Mouse (Mus musculus) neural tube, embryonic 14.5 days (tissue): ENCODE data around the gene Slc24a1. TPM values are rescaled to one million over a fixed set of nuclear protein-coding genes. Genes with fewer than 3 reads are reported as not detected.

ENCODE experiments used
- ATAC-seq: fragments of 200-750 bp; cut with Nextera tagmentation; 2 replicates; pipeline ENCODE4 v1.8.0; 2017; ENCODE audit warnings: low read depth, mild to moderate bottlenecking, moderate TSS enrichment, moderate library complexity
- H3K27ac ChIP-seq: fragments of 300-500 bp; sonication (generic); 2 replicates; pipeline ENCODE4 v1.5.1; 2014; ENCODE audit warnings: low read depth, mild to moderate bottlenecking, control low read depth, low read length, moderate library complexity, mixed read lengths
- H3K27me3 ChIP-seq: fragments of 300-500 bp; sonication (generic); 2 replicates; pipeline ENCODE4 v1.6.1; 2014; ENCODE audit warnings: low read length; ENCODE audit not compliant: control insufficient read depth, insufficient read depth
- H3K36me3 ChIP-seq: fragments of 300-500 bp; sonication (generic); 2 replicates; pipeline ENCODE4 v1.6.1; 2014; ENCODE audit warnings: low read length, mixed read lengths; ENCODE audit not compliant: control insufficient read depth, insufficient read depth
- H3K4me1 ChIP-seq: fragments of 300-500 bp; sonication (generic); 2 replicates; pipeline ENCODE4 v1.6.1; 2014; ENCODE audit warnings: low read length; ENCODE audit not compliant: control insufficient read depth, insufficient read depth
- H3K4me2 ChIP-seq: fragments of 300-500 bp; sonication (generic); 2 replicates; pipeline ENCODE4 v1.6.1; 2014; ENCODE audit warnings: mild to moderate bottlenecking, low read depth, low read length, control low read depth
- H3K4me3 ChIP-seq: fragments of 300-500 bp; sonication (generic); 2 replicates; pipeline ENCODE4 v1.5.1; 2014; ENCODE audit warnings: low read depth, low read length, control low read depth, mixed read lengths
- H3K9ac ChIP-seq: fragments of 300-500 bp; sonication (generic); replicated peaks from 2 replicates; pipeline ENCODE4 v1.6.1; 2014; ENCODE audit warnings: low read depth, mild to moderate bottlenecking, control low read depth, low read length, mixed read lengths
- H3K9me3 ChIP-seq: fragments of 300-500 bp; sonication (generic); 2 replicates; pipeline ENCODE4 v1.6.1; 2016; ENCODE audit warnings: low read length; ENCODE audit not compliant: control insufficient read depth
- WGBS: fragments of 180-500 bp; shearing (Covaris S2); extraction: QIAGEN DNeasy Blood & Tissue Kit; methylation state at CpG from one replicate; pipeline ENCODE4 v1.1.7; 2014; 5-methylcytosine and 5-hydroxymethylcytosine counted together
- polyA plus RNA-seq: library from polyadenylated mRNA; unstranded; fragments of >200 nt; fragmentation: Nextera tagmentation; extraction: Ambion mirVana; gene quantifications from 2 replicates; pipeline ENCODE4 v1.2.1, GENCODE M21; 2014

The Slc24a1 gene
- polyA plus RNA-seq, 1 experiment from 2014 or later: 0.07 TPM

DNA sequence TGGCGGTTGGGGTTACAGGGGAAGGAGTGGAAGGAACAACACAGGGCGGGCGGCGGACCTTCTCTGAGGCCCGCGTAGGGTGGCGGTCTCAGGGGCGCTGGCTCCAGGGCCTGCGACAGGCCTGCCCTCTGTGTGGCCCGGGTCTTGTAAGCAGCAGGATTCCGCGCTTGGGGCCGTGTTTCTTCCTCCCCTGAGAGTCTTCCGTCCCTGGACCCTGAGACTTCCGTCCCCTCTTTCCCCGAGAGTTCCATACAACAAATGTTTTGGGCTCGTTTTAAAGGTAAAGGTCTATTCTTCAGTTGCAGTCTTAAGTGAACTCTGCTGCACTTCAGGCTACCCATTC is 9.5 kb upstream of the Slc24a1 start:
- WGBS: 0% methylated on average over 17 of the region's 17 CpGs

DNA sequence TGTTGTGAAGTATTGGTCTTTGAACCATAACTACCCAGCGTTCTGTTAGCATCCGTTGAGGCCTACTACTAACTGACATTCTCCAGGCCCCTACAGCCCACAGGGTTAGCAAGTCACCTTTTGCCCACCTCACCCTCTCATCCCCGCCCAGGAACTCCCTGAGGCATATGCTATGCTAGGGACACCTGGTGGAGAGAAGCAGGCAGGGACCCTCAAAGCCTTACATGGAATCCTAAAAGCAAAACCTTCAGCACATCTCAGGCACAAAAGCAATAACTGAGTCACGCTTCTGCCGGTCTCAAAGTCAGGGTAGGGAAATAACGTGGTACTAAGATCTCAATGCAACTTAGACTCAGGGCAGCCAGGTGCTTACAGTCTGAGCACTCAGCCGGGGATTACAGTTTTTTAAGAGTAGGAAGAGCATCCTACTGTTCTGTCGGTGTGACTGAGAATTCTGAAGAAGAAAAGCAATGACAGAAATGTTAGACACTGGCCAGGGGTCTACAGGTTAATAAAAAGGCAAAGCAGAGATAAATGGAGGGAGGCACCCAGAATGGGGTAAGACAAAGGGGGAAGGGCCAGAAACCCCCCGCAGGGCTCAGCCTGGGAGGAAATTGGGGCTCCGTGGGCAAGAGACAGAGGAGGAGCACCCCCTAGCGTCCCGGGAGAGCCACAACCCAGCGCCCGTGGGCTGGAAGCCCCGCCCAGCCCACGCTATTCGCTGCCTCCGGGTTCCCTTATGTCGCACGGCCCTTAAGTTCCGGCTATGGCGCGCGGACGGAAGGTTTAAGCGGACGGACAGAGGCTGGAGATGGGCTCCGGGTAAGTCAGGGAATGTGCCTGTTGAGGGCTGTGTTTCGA is 8.9 kb upstream of the Slc24a1 start, which contains the start of gene Ints14:
TSS of gene Ints14 (plus strand) at position 789 of the 861 bp plus-strand sequence.
- Histone ChIP-seq H3K4me2 (peak within 1 kb of the TSS; percentile 82), H3K27ac (peak within 1 kb of the TSS; percentile 81), H3K4me1 (peaks cover 8% of the 10 kb centered on the region), H3K27me3 (no peaks in the 10 kb centered on the region), H3K9me3 (no peaks in the 10 kb centered on the region), H3K9ac (peak within 1 kb of the TSS; percentile 82), H3K4me3 (peak within 1 kb of the TSS; percentile 76), H3K36me3 (peaks cover 12% of the 10 kb centered on the region; the same call in 1 of the 2 replicates)
- 5% methylated on average over 29 of the region's 29 CpGs for WGBS
- ATAC-seq: peak; percentile 97

More for the DNA sequence above, 9.5 kb upstream of the Slc24a1 start:
- no peaks in the 10 kb centered on the region for H3K27me3 ChIP-seq
- H3K4me1 ChIP-seq: peaks cover 8% of the 10 kb centered on the region
- H3K27ac ChIP-seq: peak overlapping the region; percentile 81
- peak overlapping the region; percentile 82 for H3K9ac ChIP-seq
- peaks cover 13% of the 10 kb centered on the region; the same call in 1 of the 2 replicates for H3K36me3 ChIP-seq
- peak overlapping the region; percentile 76 for H3K4me3 ChIP-seq
- no peaks in the 10 kb centered on the region for H3K9me3 ChIP-seq
- no peak; the same call in 1 of the 2 replicates for ATAC-seq
- peak overlapping the region; percentile 82 for H3K4me2 ChIP-seq

GRCm38 (mm10) chr9:64957276-64957675 is 5.9 kb upstream of the Slc24a1 start:
- no peaks in the 10 kb centered on the region for H3K9me3 ChIP-seq
- WGBS: 91% methylated on average over 3 of the region's 3 CpGs
- no peaks in the 10 kb centered on the region for H3K36me3 ChIP-seq
- H3K4me1 ChIP-seq: peaks cover 8% of the 10 kb centered on the region
- H3K4me2 ChIP-seq: no peak overlapping the region
- ATAC-seq: no peak
- no peak overlapping the region for H3K9ac ChIP-seq
- H3K27me3 ChIP-seq: no peaks in the 10 kb centered on the region
- H3K27ac ChIP-seq: no peak overlapping the region
- no peak overlapping the region for H3K4me3 ChIP-seq

DNA sequence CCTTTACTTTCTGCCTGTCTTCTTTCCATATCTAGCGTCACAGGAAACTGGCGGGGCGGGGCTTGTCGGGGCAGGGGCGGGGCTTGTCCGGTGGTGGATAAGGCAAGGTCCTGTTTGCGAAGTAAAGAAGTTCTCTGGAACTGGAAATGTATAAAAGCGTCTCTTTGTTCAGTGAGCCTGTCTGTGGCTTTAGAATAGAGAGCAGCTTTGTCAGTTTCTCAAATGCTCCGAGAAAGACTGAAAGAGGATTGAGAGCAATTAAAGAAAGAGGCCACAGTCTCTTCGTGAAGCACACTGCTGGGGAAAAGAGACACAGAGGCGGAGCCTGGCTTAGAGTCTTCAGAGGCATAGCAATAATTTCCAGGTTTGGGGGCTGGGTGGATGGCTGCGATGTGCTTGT is 4.9 kb upstream of the Slc24a1 start:
- no peaks in the 10 kb centered on the region for H3K9me3 ChIP-seq
- peak overlapping the region; percentile 16; the same call in 1 of the 2 replicates for H3K4me2 ChIP-seq
- peaks cover 1% of the 10 kb centered on the region for H3K4me1 ChIP-seq
- peak overlapping the region; percentile 44; the same call in 1 of the 2 replicates for H3K27ac ChIP-seq
- ATAC-seq: no peak
- no peaks in the 10 kb centered on the region for H3K27me3 ChIP-seq
- WGBS: 26% methylated on average over 12 of the region's 12 CpGs
- H3K36me3 ChIP-seq: no peaks in the 10 kb centered on the region
- H3K9ac ChIP-seq: no peak overlapping the region
- no peak overlapping the region for H3K4me3 ChIP-seq

- 84% methylated on average over 7 of the region's 7 CpGs for WGBS
- no peak for ATAC-seq
- Histone ChIP-seq H3K27me3 (no peaks in the 10 kb centered on the region), H3K4me2 (no peak overlapping the region), H3K27ac (no peak overlapping the region), H3K9me3 (no peaks in the 10 kb centered on the region), H3K4me1 (no peaks in the 10 kb centered on the region), H3K4me3 (no peak overlapping the region), H3K36me3 (no peaks in the 10 kb centered on the region), H3K9ac (no peak overlapping the region)
These were observed 1.8 kb upstream of the Slc24a1 start for GRCm38 (mm10) chr9:64953190-64953589.

DNA sequence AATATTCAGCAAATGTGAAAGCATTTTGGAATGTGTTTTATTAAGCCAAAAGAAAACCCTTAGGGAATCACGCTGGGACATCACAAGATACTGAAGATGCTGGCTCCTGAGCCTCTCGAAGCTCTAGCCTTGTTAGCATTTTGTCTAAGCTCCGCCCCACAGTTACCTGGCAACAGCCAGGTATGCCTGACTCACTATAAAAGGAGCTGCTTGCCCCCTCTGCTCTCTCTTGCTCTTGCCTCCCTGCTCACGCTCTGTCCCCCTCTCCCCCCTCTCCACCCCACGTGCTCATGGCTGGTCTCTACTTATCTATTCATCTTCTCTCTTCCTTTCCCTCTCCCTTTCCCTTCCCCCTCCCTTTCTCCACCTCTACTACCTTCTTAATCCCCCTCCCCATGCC is 648 bp upstream of the Slc24a1 start:
- no peak overlapping the region for H3K9ac ChIP-seq
- ATAC-seq: no peak
- no peaks in the 10 kb centered on the region for H3K9me3 ChIP-seq
- H3K4me3 ChIP-seq: no peak overlapping the region
- no peaks in the 10 kb centered on the region for H3K27me3 ChIP-seq
- no peaks in the 10 kb centered on the region for H3K4me1 ChIP-seq
- 25% methylated on average over 5 of the region's 5 CpGs for WGBS
- H3K4me2 ChIP-seq: no peak overlapping the region
- no peaks in the 10 kb centered on the region for H3K36me3 ChIP-seq
- H3K27ac ChIP-seq: no peak overlapping the region

GRCm38 (mm10) chr9:64947483-64948095 is 3.8 kb downstream of the Slc24a1 start:
- Histone ChIP-seq H3K9me3 (no peaks in the 10 kb centered on the region), H3K36me3 (no peaks in the 10 kb centered on the region), H3K27me3 (no peaks in the 10 kb centered on the region), H3K27ac (no peak overlapping the region), H3K4me2 (no peak overlapping the region), H3K4me3 (no peak overlapping the region), H3K4me1 (peaks cover 4% of the 10 kb centered on the region; the same call in 1 of the 2 replicates), H3K9ac (no peak overlapping the region)
- no peak for ATAC-seq
- 92% methylated on average over 9 of the region's 9 CpGs for WGBS

- ATAC-seq: no peak
- peak overlapping the region; percentile 23; the same call in 1 of the 2 replicates for H3K4me2 ChIP-seq
- peaks cover 4% of the 10 kb centered on the region; the same call in 1 of the 2 replicates for H3K4me1 ChIP-seq
- H3K36me3 ChIP-seq: no peaks in the 10 kb centered on the region
- no peak overlapping the region for H3K4me3 ChIP-seq
- no peaks in the 10 kb centered on the region for H3K9me3 ChIP-seq
- WGBS: 8% methylated on average over 11 of the region's 11 CpGs
- H3K9ac ChIP-seq: no peak overlapping the region
- no peak overlapping the region for H3K27ac ChIP-seq
- H3K27me3 ChIP-seq: no peaks in the 10 kb centered on the region
These were observed 7.4 kb downstream of the Slc24a1 start for GRCm38 (mm10) chr9:64943997-64944396.

DNA sequence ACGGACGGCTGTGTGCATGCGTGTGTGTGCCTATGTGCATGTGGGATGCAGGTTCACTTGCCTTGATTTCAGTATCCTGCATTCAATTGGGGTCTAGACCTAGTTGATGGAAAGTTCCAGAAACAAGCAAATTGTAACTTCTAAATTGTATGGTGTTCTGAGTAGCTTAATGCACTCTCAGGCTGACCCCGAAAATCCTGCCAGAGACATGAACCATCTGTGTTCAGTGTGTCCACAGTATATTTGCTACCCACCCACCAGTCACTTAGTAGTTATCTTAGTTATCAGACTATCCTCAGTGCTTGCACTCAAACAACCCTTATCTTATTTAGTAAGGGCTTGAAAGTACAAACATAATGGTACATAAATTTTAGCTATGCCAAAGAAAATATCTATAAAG is 9.8 kb downstream of the Slc24a1 start:
- no peak overlapping the region for H3K4me3 ChIP-seq
- H3K27ac ChIP-seq: no peak overlapping the region
- peaks cover 4% of the 10 kb centered on the region; the same call in 1 of the 2 replicates for H3K4me1 ChIP-seq

More for the DNA sequence above, 9.8 kb downstream of the Slc24a1 start:
- Histone ChIP-seq H3K36me3 (no peaks in the 10 kb centered on the region), H3K4me2 (no peak overlapping the region), H3K9ac (no peak overlapping the region), H3K9me3 (no peaks in the 10 kb centered on the region), H3K27me3 (no peaks in the 10 kb centered on the region)
- WGBS: 86% methylated on average over 4 of the region's 4 CpGs
- ATAC-seq: no peak
